Mouse (Mus musculus): ENCODE measurements around the gene Rusc2. TPM values are rescaled to one million over a fixed set of nuclear protein-coding genes. Genes with fewer than 3 reads are reported as not detected.

The Rusc2 gene
- total RNA-seq, 1 experiment, result 19.0 TPM

DNA sequence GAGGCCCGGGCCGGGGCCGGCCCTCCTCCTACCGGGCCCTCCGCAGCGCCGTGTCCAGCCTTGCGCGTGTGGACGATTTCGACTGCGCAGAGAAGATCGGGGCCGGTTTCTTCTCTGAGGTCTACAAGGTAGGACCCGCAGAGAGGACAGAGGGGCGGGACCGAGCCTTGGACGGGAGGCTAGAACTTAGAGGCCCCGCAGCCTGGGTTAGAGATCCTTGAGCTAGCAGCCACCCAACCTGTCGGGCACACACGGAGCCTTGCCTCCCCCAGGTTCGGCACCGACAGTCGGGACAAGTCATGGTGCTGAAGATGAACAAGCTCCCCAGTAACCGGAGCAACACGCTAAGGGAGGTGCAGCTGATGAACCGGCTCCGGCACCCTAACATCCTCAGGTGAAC is 61.7 kb downstream of the Rusc2 start:
- no peak overlapping the region for H3K27ac ChIP-seq (ENCODE audit: insufficient read depth, low read depth, low read length, poor library complexity, severe bottlenecking)
- peak overlapping the region; percentile 69 to 79 for H3K4me3 ChIP-seq (ENCODE audit: insufficient read depth in 1 of 2, low read depth in 1 of 2, low read length in 2 of 2, poor library complexity in 1 of 2, severe bottlenecking in 1 of 2)
- DNase-seq (ENCODE audit: low read depth, low spot score), result no peak
- H3K36me3 ChIP-seq (ENCODE audit: control insufficient read depth, insufficient read depth, low read length, poor library complexity, severe bottlenecking), result peaks cover 13% of the 10 kb centered on the region; the same call in 1 of the 2 replicates
- peaks cover 0 to 3% of the 10 kb centered on the region in 2 experiments; a peak in 1 of 4 replicates for H3K4me1 ChIP-seq (ENCODE audit: control insufficient read depth in 2 of 2, insufficient read depth in 2 of 2, low read length in 2 of 2, poor library complexity in 1 of 2)
- in situ Hi-C loops (cut with MboI; ENCODE audit: low sequenced_read_pairs in 2 of 2, unreplicated experiment in 2 of 2), result no loop called here
- peak overlapping the region; percentile 83 for H3K9ac ChIP-seq (ENCODE audit: insufficient read depth, low read depth, low read length, poor library complexity, severe bottlenecking)
- no peaks in the 10 kb centered on the region for H3K9me3 ChIP-seq (ENCODE audit: control insufficient read depth, insufficient read depth, low read depth, low read length)
- TF ChIP-seq HCFC1 (IDR thresholded peaks at IDR 0.05; ENCODE audit: borderline replicate concordance, insufficient read depth, low read length) (no peak), CHD2 (IDR thresholded peaks at IDR 0.05; ENCODE audit: low read depth, low read length) (no peak), MAFK (IDR thresholded peaks at IDR 0.05; ENCODE audit: insufficient read depth, low read depth, low read length) (no peak), ZNF384 (IDR thresholded peaks at IDR 0.05; ENCODE audit: low read depth, low read length) (no peak), ZC3H11A (IDR thresholded peaks at IDR 0.05; ENCODE audit: borderline replicate concordance, low read depth, low read length) (no peak)

DNA sequence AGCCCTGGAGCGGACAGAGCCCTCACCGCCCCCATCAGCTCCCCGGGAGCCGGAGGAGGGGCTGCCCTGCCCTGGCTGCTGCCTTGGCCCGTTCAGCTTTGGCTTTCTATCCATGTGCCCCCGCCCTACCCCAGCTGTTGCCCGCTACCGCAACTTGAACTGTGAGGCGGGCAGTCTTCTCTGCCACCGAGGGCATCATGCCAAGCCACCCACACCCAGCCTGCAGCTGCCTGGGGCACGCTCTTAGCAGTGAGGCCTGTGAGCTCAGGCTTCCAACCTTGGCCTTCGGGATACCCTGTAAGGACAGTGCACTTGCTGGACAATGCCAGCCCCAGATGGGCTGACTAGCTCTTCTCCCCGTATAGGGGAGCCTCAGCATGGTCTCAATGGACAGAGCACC is 65.5 kb downstream of the Rusc2 start:
- TF ChIP-seq MAFK (IDR thresholded peaks at IDR 0.05; ENCODE audit: insufficient read depth, low read depth, low read length) (no peak), CHD2 (IDR thresholded peaks at IDR 0.05; ENCODE audit: low read depth, low read length) (no peak), ZC3H11A (IDR thresholded peaks at IDR 0.05; ENCODE audit: borderline replicate concordance, low read depth, low read length) (no peak), HCFC1 (IDR thresholded peaks at IDR 0.05; ENCODE audit: borderline replicate concordance, insufficient read depth, low read length) (no peak)
- Histone ChIP-seq H3K36me3 (ENCODE audit: control insufficient read depth, insufficient read depth, low read length, poor library complexity, severe bottlenecking) (peaks cover 13% of the 10 kb centered on the region; the same call in 1 of the 2 replicates), H3K27ac (ENCODE audit: insufficient read depth, low read depth, low read length, poor library complexity, severe bottlenecking) (no peak overlapping the region), H3K4me1 (ENCODE audit: control insufficient read depth in 2 of 2, insufficient read depth in 2 of 2, low read length in 2 of 2, poor library complexity in 1 of 2) (no peaks in the 10 kb centered on the region), H3K4me3 (ENCODE audit: insufficient read depth in 1 of 2, low read depth in 1 of 2, low read length in 2 of 2, poor library complexity in 1 of 2, severe bottlenecking in 1 of 2) (no peak overlapping the region), H3K9ac (ENCODE audit: insufficient read depth, low read depth, low read length, poor library complexity, severe bottlenecking) (no peak overlapping the region), H3K9me3 (ENCODE audit: control insufficient read depth, insufficient read depth, low read depth, low read length) (no peaks in the 10 kb centered on the region)
- DNase-seq (ENCODE audit: low read depth, low spot score), result no peak
- in situ Hi-C loops (cut with MboI; ENCODE audit: low sequenced_read_pairs in 2 of 2, unreplicated experiment in 2 of 2), result no loop called here

GRCm38 (mm10) chr4:43448554-43448953 is 66.8 kb downstream of the Rusc2 start:
- DNase-seq (ENCODE audit: low read depth, low spot score), result no peak
- peaks cover 0 to 3% of the 10 kb centered on the region in 2 experiments; a peak in 1 of 4 replicates for H3K4me1 ChIP-seq (ENCODE audit: control insufficient read depth in 2 of 2, insufficient read depth in 2 of 2, low read length in 2 of 2, poor library complexity in 1 of 2)
- H3K27ac ChIP-seq (ENCODE audit: insufficient read depth, low read depth, low read length, poor library complexity, severe bottlenecking), result no peak overlapping the region
- no peak for TF ChIP-seq ZC3H11A (IDR thresholded peaks at IDR 0.05; ENCODE audit: borderline replicate concordance, low read depth, low read length)
- TF ChIP-seq CHD2 (IDR thresholded peaks at IDR 0.05; ENCODE audit: low read depth, low read length), result no peak
- TF ChIP-seq MAFK (IDR thresholded peaks at IDR 0.05; ENCODE audit: insufficient read depth, low read depth, low read length), result no peak
- TF ChIP-seq HCFC1 (IDR thresholded peaks at IDR 0.05; ENCODE audit: borderline replicate concordance, insufficient read depth, low read length), result no peak
- TF ChIP-seq ZNF384 (IDR thresholded peaks at IDR 0.05; ENCODE audit: low read depth, low read length), result no peak
- H3K36me3 ChIP-seq (ENCODE audit: control insufficient read depth, insufficient read depth, low read length, poor library complexity, severe bottlenecking), result peaks cover 13% of the 10 kb centered on the region; the same call in 1 of the 2 replicates
- no peak overlapping the region for H3K4me3 ChIP-seq (ENCODE audit: insufficient read depth in 1 of 2, low read depth in 1 of 2, low read length in 2 of 2, poor library complexity in 1 of 2, severe bottlenecking in 1 of 2)
- H3K9ac ChIP-seq (ENCODE audit: insufficient read depth, low read depth, low read length, poor library complexity, severe bottlenecking), result no peak overlapping the region
- no peaks in the 10 kb centered on the region for H3K9me3 ChIP-seq (ENCODE audit: control insufficient read depth, insufficient read depth, low read depth, low read length)
- in situ Hi-C loops (cut with MboI; ENCODE audit: low sequenced_read_pairs in 2 of 2, unreplicated experiment in 2 of 2), result no loop called here

DNA sequence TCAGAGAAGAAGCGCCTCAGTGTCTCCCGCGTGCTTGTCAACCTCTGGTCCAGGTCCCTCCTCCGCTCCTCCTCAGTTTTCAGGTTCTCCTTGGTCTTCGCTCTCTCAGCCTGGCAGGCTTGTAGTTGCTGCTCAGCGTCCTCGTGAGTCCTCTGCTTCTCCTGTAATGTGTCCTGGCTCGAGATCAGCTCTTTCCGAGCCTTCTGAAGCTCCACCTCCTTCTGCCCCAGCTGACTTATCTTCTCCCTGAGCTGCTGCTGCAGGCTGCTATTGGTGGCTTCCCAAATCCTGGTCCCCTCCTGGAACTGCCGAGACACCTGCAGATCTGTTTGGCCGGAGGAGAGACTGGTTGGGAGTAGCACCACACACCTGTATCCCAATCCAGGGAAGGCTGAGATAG is 70.5 kb downstream of the Rusc2 start:
- TF ChIP-seq HCFC1 (IDR thresholded peaks at IDR 0.05; ENCODE audit: borderline replicate concordance, insufficient read depth, low read length) (no peak), ZC3H11A (IDR thresholded peaks at IDR 0.05; ENCODE audit: borderline replicate concordance, low read depth, low read length) (no peak), ZNF384 (IDR thresholded peaks at IDR 0.05; ENCODE audit: low read depth, low read length) (no peak), MAFK (IDR thresholded peaks at IDR 0.05; ENCODE audit: insufficient read depth, low read depth, low read length) (no peak), CHD2 (IDR thresholded peaks at IDR 0.05; ENCODE audit: low read depth, low read length) (no peak)
- no peak overlapping the region for H3K27ac ChIP-seq (ENCODE audit: insufficient read depth, low read depth, low read length, poor library complexity, severe bottlenecking)
- in situ Hi-C loops (cut with MboI; ENCODE audit: low sequenced_read_pairs in 2 of 2, unreplicated experiment in 2 of 2), result no loop called here
- peaks cover under 1% of the 10 kb centered on the region; the same call in 1 of the 2 replicates for H3K36me3 ChIP-seq (ENCODE audit: control insufficient read depth, insufficient read depth, low read length, poor library complexity, severe bottlenecking)
- peaks cover 0 to 5% of the 10 kb centered on the region in 2 experiments; a peak in 1 of 4 replicates for H3K4me1 ChIP-seq (ENCODE audit: control insufficient read depth in 2 of 2, insufficient read depth in 2 of 2, low read length in 2 of 2, poor library complexity in 1 of 2)
- no peak overlapping the region for H3K9ac ChIP-seq (ENCODE audit: insufficient read depth, low read depth, low read length, poor library complexity, severe bottlenecking)
- DNase-seq (ENCODE audit: low read depth, low spot score), result no peak
- no peaks in the 10 kb centered on the region for H3K9me3 ChIP-seq (ENCODE audit: control insufficient read depth, insufficient read depth, low read depth, low read length)
- H3K4me3 ChIP-seq (ENCODE audit: insufficient read depth in 1 of 2, low read depth in 1 of 2, low read length in 2 of 2, poor library complexity in 1 of 2, severe bottlenecking in 1 of 2), result no peak overlapping the region

DNA sequence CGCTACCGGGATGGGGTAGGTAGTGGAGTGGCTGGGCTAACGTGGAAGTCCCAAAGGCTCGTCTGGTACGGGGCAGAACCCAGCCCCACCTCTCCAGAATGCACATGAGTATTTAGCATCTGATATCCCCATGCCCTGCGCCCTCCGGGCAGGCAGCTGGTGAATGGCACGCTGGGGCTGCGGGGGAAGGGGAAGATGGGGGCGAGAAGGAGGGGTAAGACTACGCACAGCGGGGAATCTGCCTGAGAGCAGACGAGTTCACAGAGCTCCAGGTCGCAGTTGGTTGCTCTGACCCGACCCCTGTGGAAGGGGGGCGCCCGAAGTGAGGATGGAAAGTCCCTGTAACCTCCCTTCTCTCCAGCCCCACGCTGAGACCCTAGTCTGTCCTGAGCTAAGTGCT is 71.6 kb downstream of the Rusc2 start:
- Histone ChIP-seq H3K4me1 (ENCODE audit: control insufficient read depth in 2 of 2, insufficient read depth in 2 of 2, low read length in 2 of 2, poor library complexity in 1 of 2) (peaks cover 0 to 5% of the 10 kb centered on the region in 2 experiments; a peak in 1 of 4 replicates), H3K4me3 (ENCODE audit: insufficient read depth in 1 of 2, low read depth in 1 of 2, low read length in 2 of 2, poor library complexity in 1 of 2, severe bottlenecking in 1 of 2) (no peak overlapping the region), H3K27ac (ENCODE audit: insufficient read depth, low read depth, low read length, poor library complexity, severe bottlenecking) (no peak overlapping the region), H3K9ac (ENCODE audit: insufficient read depth, low read depth, low read length, poor library complexity, severe bottlenecking) (no peak overlapping the region), H3K36me3 (ENCODE audit: control insufficient read depth, insufficient read depth, low read length, poor library complexity, severe bottlenecking) (no peaks in the 10 kb centered on the region), H3K9me3 (ENCODE audit: control insufficient read depth, insufficient read depth, low read depth, low read length) (no peaks in the 10 kb centered on the region)
- DNase-seq (ENCODE audit: low read depth, low spot score), result no peak
- no peak for TF ChIP-seq ZNF384 (IDR thresholded peaks at IDR 0.05; ENCODE audit: low read depth, low read length)
- TF ChIP-seq MAFK (IDR thresholded peaks at IDR 0.05; ENCODE audit: insufficient read depth, low read depth, low read length), result no peak
- TF ChIP-seq ZC3H11A (IDR thresholded peaks at IDR 0.05; ENCODE audit: borderline replicate concordance, low read depth, low read length), result no peak
- no peak for TF ChIP-seq HCFC1 (IDR thresholded peaks at IDR 0.05; ENCODE audit: borderline replicate concordance, insufficient read depth, low read length)
- TF ChIP-seq CHD2 (IDR thresholded peaks at IDR 0.05; ENCODE audit: low read depth, low read length), result no peak
- in situ Hi-C loops (cut with MboI; ENCODE audit: low sequenced_read_pairs in 2 of 2, unreplicated experiment in 2 of 2), result no loop called here
